Mouse (Mus musculus) left cerebral cortex, adult 2 months (tissue): Measurements from ENCODE around the gene Kcnn3. TPM values are rescaled to one million over a fixed set of nuclear protein-coding genes. Genes with fewer than 3 reads are reported as not detected.

ENCODE experiments used
- DNase-seq, 2 experiments: peaks; one replicate each; pipeline ENCODE4 v3.0.0; 2021 to 2022; ENCODE audit warnings: low spot score in 2 of 2, mixed read lengths in 1 of 2; ENCODE audit errors: extremely low spot score in 1 of 2
- H3K27ac ChIP-seq: fragments of 200-600 bp; 2 replicates; pipeline ENCODE4 v1.8.1; 2022
- H3K4me3 ChIP-seq: fragments of 200-600 bp; 2 replicates; pipeline ENCODE4 v1.8.1; 2022
- CTCF ChIP-seq: fragments of 200-600 bp; IDR thresholded peaks from 2 replicates; pipeline ENCODE4 v1.8.1; 2022; ENCODE audit warnings: antibody characterized with exemption, mild to moderate bottlenecking, moderate library complexity
- intact Hi-C: fragments of 180-260 bp; cut with DNase I; formaldehyde crosslinking; loops from one replicate; pipeline ENCODE4 v1.15.1; 2025
- total RNA-seq, 2 experiments: library from RNA; stranded (reverse); gene quantifications; 2 replicates each; pipeline ENCODE4 v1.2.3; 2021

Gene Kcnn3
- total RNA-seq, 2 experiments from 2014 or later: 18.2 to 27.3 TPM

GRCm38 (mm10) chr3:89629811-89630210 lies 109.8 kb downstream of the Kcnn3 start:
- no peak for DNase-seq
- no peak for TF ChIP-seq CTCF
- Histone ChIP-seq H3K4me3 (no peak overlapping the region), H3K27ac (no peak overlapping the region)
- intact Hi-C loops: no loop called here

DNA sequence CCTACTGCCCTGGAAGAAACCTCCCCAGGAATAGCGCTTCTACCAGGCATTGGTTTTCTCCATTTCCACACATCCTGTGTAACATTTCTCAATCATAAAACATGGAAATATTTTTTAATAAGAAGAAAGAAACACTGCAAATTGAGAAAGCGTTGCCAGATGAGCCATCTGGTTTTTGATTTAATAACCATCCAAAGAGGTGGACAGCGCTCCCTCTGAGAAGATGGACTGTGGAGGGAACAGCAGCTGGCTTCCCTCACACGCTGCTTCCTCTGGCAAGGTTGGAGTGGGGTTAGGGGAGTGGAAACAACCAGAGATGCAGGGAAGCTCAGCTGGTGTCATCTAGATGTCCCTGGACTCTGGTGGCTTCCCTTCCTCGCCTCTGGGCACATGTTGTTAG lies 111.8 kb downstream of the Kcnn3 start:
- Histone ChIP-seq H3K27ac (no peak overlapping the region), H3K4me3 (no peak overlapping the region)
- no peak for TF ChIP-seq CTCF
- intact Hi-C loops: no loop called here
- no peak for DNase-seq

GRCm38 (mm10) chr3:89633531-89633930 lies 113.6 kb downstream of the Kcnn3 start:
- DNase-seq: no peak
- intact Hi-C loops: no loop called here
- TF ChIP-seq CTCF: no peak
- Histone ChIP-seq H3K27ac (no peak overlapping the region), H3K4me3 (no peak overlapping the region)

- Histone ChIP-seq H3K27ac (no peak overlapping the region), H3K4me3 (no peak overlapping the region)
- intact Hi-C loops: no loop called here
These were observed 114.0 kb downstream of the Kcnn3 start for GRCm38 (mm10) chr3:89633941-89634340.

GRCm38 (mm10) chr3:89640804-89641203 lies 120.8 kb downstream of the Kcnn3 start:
- DNase-seq: peak; percentile 34 to 47
- Histone ChIP-seq H3K27ac (no peak overlapping the region), H3K4me3 (no peak overlapping the region)
- intact Hi-C loops: no loop called here
- TF ChIP-seq CTCF: no peak

More at GRCm38 (mm10) chr3:89633941-89634340, 114.0 kb downstream of the Kcnn3 start:
- DNase-seq: no peak
- no peak for TF ChIP-seq CTCF

- intact Hi-C loops: no loop called here
- no peak for TF ChIP-seq CTCF
- no peak for DNase-seq
- no peak overlapping the region for H3K27ac ChIP-seq
- H3K4me3 ChIP-seq: no peak overlapping the region
These were observed 123.4 kb downstream of the Kcnn3 start for GRCm38 (mm10) chr3:89643391-89643790.

- peak; percentile 88 to 89 for DNase-seq
- no peak for TF ChIP-seq CTCF
- Histone ChIP-seq H3K4me3 (no peak overlapping the region), H3K27ac (peak overlapping the region; percentile 81)
- intact Hi-C loops: no loop called here
These were observed 126.9 kb downstream of the Kcnn3 start for GRCm38 (mm10) chr3:89646813-89647255.

DNA sequence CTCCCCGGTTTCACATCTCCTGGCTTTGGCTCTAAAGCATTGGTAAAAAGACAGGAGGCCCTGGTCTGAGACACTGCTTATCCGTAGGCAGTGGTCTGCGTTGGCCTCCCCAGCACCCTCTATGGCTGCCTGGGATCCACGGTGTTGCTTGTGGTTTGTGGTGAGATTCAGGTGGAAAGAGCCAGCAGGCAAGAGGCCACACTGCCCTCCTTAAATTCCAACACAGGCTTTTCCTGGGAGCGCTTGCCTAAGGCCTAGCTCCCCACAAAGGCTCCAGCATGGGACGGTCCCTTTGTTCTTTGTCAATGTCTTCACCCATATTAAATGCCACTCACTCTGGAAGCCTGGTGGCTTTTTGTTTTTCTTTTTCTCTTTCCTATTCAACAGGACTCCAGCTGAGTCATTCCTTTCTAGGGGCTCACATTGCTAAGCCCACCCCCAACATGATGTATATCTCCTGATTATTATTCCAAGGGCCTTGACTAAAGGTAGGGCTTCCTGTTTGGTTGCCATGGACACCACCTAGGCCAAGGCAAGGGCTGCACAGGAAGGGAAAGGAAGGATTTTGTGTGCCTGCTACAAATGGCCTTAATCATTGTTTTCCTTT lies 127.4 kb downstream of the Kcnn3 start:
- intact Hi-C loops: no loop called here
- H3K27ac ChIP-seq: peak overlapping the region; percentile 81
- DNase-seq: no peak
- H3K4me3 ChIP-seq: no peak overlapping the region
- no peak for TF ChIP-seq CTCF

GRCm38 (mm10) chr3:89649890-89650289 lies 129.9 kb downstream of the Kcnn3 start:
- no peak for TF ChIP-seq CTCF
- Histone ChIP-seq H3K4me3 (no peak overlapping the region), H3K27ac (no peak overlapping the region)
- intact Hi-C loops: no loop called here
- no peak for DNase-seq

- DNase-seq: no peak
- intact Hi-C loops: no loop called here
- Histone ChIP-seq H3K4me3 (no peak overlapping the region), H3K27ac (no peak overlapping the region; the same call in 1 of the 2 replicates)
- TF ChIP-seq CTCF: no peak
These were observed 133.4 kb downstream of the Kcnn3 start for GRCm38 (mm10) chr3:89653231-89653954.

DNA sequence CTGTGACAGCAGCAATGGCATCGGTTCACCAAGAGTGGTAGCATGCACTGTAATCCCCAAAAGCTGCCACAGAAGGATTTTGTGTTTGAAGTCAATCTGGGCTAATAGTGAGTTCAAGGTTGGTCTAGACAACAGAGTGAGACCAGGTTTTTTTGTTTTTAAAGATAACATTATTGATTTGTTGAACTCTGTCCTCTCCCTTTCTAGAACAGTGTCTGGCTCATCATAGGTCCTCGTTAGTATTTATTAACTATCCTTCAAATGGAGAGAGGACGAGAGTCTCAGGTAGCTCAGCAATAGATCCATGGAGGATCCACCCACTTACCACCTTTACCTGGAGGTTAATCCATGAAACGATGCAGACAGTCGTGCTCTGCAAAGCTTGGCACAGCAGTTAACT lies 137.1 kb downstream of the Kcnn3 start:
- no peak for TF ChIP-seq CTCF
- Histone ChIP-seq H3K27ac (no peak overlapping the region), H3K4me3 (no peak overlapping the region)
- no peak for DNase-seq
- intact Hi-C loops: no loop called here

GRCm38 (mm10) chr3:89658457-89658856 lies 138.5 kb downstream of the Kcnn3 start:
- TF ChIP-seq CTCF: no peak
- no peak for DNase-seq
- intact Hi-C loops: no loop called here
- H3K4me3 ChIP-seq: no peak overlapping the region
- H3K27ac ChIP-seq: no peak overlapping the region
